Mouse (Mus musculus) heart, embryonic 11.5 days (tissue): Measurements from ENCODE around the gene Gm9747. TPM values are rescaled to one million over a fixed set of nuclear protein-coding genes. Genes with fewer than 3 reads are reported as not detected.

ENCODE experiments used
- ATAC-seq: fragments of 200-750 bp; cut with Nextera tagmentation; replicated peaks from 2 replicates; pipeline ENCODE4 v1.8.0; 2017; ENCODE audit warnings: moderate library complexity; ENCODE audit not compliant: insufficient number of reproducible peaks, low FRiP score, low TSS enrichment
- H3K27ac ChIP-seq: fragments of 300-500 bp; sonication (generic); 2 replicates; pipeline ENCODE4 v1.5.1; 2014; ENCODE audit warnings: mild to moderate bottlenecking, low read depth, low read length
- H3K27me3 ChIP-seq: fragments of 300-500 bp; sonication (generic); 2 replicates; pipeline ENCODE4 v1.6.1; 2014; ENCODE audit warnings: mild to moderate bottlenecking, low read length, mixed read lengths; ENCODE audit not compliant: control insufficient read depth, insufficient read depth
- H3K36me3 ChIP-seq: fragments of 300-500 bp; sonication (generic); 2 replicates; pipeline ENCODE4 v1.6.1; 2014; ENCODE audit warnings: mild to moderate bottlenecking, low read length, moderate library complexity, mixed read lengths; ENCODE audit not compliant: control insufficient read depth, insufficient read depth
- H3K4me1 ChIP-seq: fragments of 300-500 bp; sonication (generic); 2 replicates; pipeline ENCODE4 v1.6.1; 2014; ENCODE audit warnings: low read length; ENCODE audit not compliant: control insufficient read depth, insufficient read depth
- H3K4me2 ChIP-seq: fragments of 300-500 bp; sonication (generic); 2 replicates; pipeline ENCODE4 v1.6.1; 2014; ENCODE audit warnings: mild to moderate bottlenecking, moderate library complexity
- H3K4me3 ChIP-seq: fragments of 300-500 bp; sonication (generic); 2 replicates; pipeline ENCODE4 v1.5.1; 2014; ENCODE audit warnings: low read depth, low read length
- H3K9ac ChIP-seq: fragments of 300-500 bp; sonication (generic); 2 replicates; pipeline ENCODE4 v1.6.1; 2014; ENCODE audit warnings: mild to moderate bottlenecking, low read depth, low read length, moderate library complexity
- H3K9me3 ChIP-seq: fragments of 300-500 bp; sonication (generic); replicated peaks from 2 replicates; pipeline ENCODE4 v1.6.1; 2016; ENCODE audit warnings: low read length; ENCODE audit not compliant: control insufficient read depth
- WGBS: fragments of 180-500 bp; shearing (Covaris S2); extraction: QIAGEN DNeasy Blood & Tissue Kit; methylation state at CpG from one replicate; pipeline ENCODE4 v1.1.7; 2014; ENCODE audit not compliant: insufficient replicate concordance; 5-methylcytosine and 5-hydroxymethylcytosine counted together
- polyA plus RNA-seq: library from polyadenylated mRNA; unstranded; fragments of >200 nt; fragmentation: Nextera tagmentation; extraction: Ambion mirVana; gene quantifications from 2 replicates; pipeline ENCODE4 v1.2.1, GENCODE M21; 2014

The Gm9747 gene
- polyA plus RNA-seq, 1 experiment from 2014 or later: 33.1 TPM

- Histone ChIP-seq H3K9me3 (no peaks in the 10 kb centered on the region), H3K4me2 (peak overlapping the region; percentile 34; the same call in 1 of the 2 replicates), H3K4me3 (no peak overlapping the region), H3K4me1 (peaks cover 10% of the 10 kb centered on the region; the same call in 1 of the 2 replicates), H3K27ac (no peak overlapping the region), H3K9ac (0 out of 2 replicates have a peak overlapping the region, but pooled peaks have one; percentile 28), H3K36me3 (no peaks in the 10 kb centered on the region), H3K27me3 (no peaks in the 10 kb centered on the region)
- whole genome bisulfite sequencing: 32% methylated on average over 11 of the region's 12 CpGs
- no peak for ATAC-seq
Observed at GRCm38 (mm10) chr1:82220673-82221396, 12.1 kb upstream of the Gm9747 start.

- no peak for ATAC-seq
- Histone ChIP-seq H3K27me3 (no peaks in the 10 kb centered on the region), H3K4me1 (peaks cover 10% of the 10 kb centered on the region; the same call in 1 of the 2 replicates), H3K27ac (no peak overlapping the region), H3K9me3 (no peaks in the 10 kb centered on the region), H3K36me3 (no peaks in the 10 kb centered on the region), H3K4me2 (peak overlapping the region; percentile 34; the same call in 1 of the 2 replicates), H3K9ac (no peak overlapping the region), H3K4me3 (no peak overlapping the region)
- 59% methylated on average over 1 of the region's 1 CpGs for WGBS
Observed at GRCm38 (mm10) chr1:82221462-82221861, 11.4 kb upstream of the Gm9747 start.

GRCm38 (mm10) chr1:82223042-82223795, 9.7 kb upstream of the Gm9747 start:
- no peak overlapping the region for H3K4me3 ChIP-seq
- H3K9me3 ChIP-seq: no peaks in the 10 kb centered on the region
- no peak overlapping the region for H3K27ac ChIP-seq
- H3K4me2 ChIP-seq: no peak overlapping the region
- H3K27me3 ChIP-seq: no peaks in the 10 kb centered on the region
- no peaks in the 10 kb centered on the region for H3K36me3 ChIP-seq
- peaks cover 10% of the 10 kb centered on the region; the same call in 1 of the 2 replicates for H3K4me1 ChIP-seq
- H3K9ac ChIP-seq: no peak overlapping the region
- WGBS: 82% methylated on average over 5 of the region's 5 CpGs
- ATAC-seq: no peak

GRCm38 (mm10) chr1:82228841-82229240, 4.1 kb upstream of the Gm9747 start:
- no peak overlapping the region for H3K4me3 ChIP-seq
- no peak overlapping the region for H3K9ac ChIP-seq
- no peak overlapping the region for H3K4me2 ChIP-seq
- no peaks in the 10 kb centered on the region for H3K9me3 ChIP-seq
- H3K27me3 ChIP-seq: no peaks in the 10 kb centered on the region
- H3K4me1 ChIP-seq: no peaks in the 10 kb centered on the region
- ATAC-seq: no peak
- no peak overlapping the region for H3K27ac ChIP-seq
- H3K36me3 ChIP-seq: 0 out of 2 replicates have a peak, but pooled peaks cover 1% of the 10 kb centered on the region

DNA sequence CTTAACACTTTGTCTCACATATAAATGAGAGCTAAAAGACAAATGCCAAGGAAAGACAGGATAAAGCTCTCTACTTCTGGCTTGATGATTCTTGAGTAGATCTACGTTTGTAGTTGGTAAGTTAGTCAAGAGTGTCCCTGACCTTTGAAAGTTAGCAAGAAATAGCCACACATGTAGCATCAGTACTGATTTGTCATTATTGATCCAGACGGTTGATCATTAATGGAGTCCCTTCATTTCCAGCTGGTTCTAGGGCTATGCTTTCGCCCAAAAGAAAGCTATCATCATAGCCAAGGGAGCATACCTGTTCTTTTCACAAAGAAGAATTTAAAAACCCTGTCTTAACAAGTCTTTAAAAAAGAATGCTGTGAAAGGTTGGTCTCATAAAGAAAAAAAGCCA, 1.7 kb downstream of the Gm9747 start:
- Histone ChIP-seq H3K27ac (no peak overlapping the region), H3K27me3 (no peaks in the 10 kb centered on the region), H3K4me3 (no peak overlapping the region), H3K9me3 (no peaks in the 10 kb centered on the region), H3K36me3 (peaks cover 8% of the 10 kb centered on the region), H3K4me2 (no peak overlapping the region), H3K4me1 (no peaks in the 10 kb centered on the region; the same call in 1 of the 2 replicates), H3K9ac (no peak overlapping the region)
- 82% methylated on average over 3 of the region's 3 CpGs for WGBS
- no peak for ATAC-seq

DNA sequence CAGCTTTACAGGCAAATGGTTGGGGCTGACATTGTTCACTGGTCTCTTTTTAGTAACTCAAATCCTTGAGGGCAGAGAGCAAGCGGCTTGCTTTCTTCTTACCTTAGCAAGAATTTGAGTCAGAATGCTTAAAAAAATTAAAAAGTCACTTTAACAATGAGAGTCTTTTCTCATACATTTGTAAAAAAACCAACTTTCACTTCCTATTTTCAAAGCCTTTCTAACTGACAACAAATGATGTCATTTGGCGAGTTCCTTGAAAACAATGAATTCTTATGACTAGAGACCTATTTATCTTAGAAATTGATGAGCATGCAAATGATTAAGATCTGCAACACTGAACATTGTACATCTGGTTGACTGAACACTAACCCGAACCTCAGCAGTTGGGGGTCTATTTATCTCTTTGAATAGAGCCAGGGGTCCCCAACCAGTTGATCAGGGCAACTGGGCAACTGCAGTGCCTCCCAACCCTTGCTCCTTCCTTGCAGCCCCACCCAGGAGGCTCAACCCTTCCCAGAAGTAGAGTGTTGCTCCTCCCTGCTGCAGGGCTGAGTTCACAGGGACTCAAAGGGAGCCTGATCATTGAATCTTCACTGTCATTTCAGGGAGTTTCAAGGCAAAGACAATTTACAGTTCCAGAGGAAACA, 2.7 kb downstream of the Gm9747 start:
- H3K27me3 ChIP-seq: no peaks in the 10 kb centered on the region
- no peak overlapping the region for H3K4me2 ChIP-seq
- ATAC-seq: no peak
- H3K9me3 ChIP-seq: no peaks in the 10 kb centered on the region
- H3K36me3 ChIP-seq: peaks cover 8% of the 10 kb centered on the region
- 84% methylated on average over 3 of the region's 3 CpGs for WGBS
- peaks cover 7% of the 10 kb centered on the region for H3K4me1 ChIP-seq
- no peak overlapping the region for H3K27ac ChIP-seq
- no peak overlapping the region for H3K9ac ChIP-seq
- H3K4me3 ChIP-seq: no peak overlapping the region

DNA sequence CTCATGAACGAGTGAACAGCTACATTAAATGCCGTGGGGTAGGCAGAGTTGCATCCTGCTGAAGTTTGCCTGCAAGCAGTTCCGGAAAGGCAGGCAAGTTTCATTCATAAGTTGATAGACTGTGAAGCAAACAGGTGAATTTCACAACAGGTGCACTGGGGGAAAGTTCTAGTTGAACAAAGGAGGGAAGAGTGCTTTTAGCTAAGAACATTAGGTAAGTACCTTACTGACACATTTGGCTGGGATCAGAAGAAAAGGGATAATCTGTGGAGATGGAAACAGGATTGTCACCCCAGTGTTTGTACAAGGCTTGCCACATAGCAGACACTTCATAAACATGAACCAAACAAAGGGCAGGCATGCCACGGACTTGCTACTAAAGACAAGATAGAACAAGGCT, 5.3 kb downstream of the Gm9747 start:
- Histone ChIP-seq H3K9me3 (no peaks in the 10 kb centered on the region), H3K36me3 (peaks cover 8% of the 10 kb centered on the region), H3K27me3 (no peaks in the 10 kb centered on the region), H3K4me1 (peaks cover 9% of the 10 kb centered on the region), H3K4me2 (no peak overlapping the region), H3K27ac (no peak overlapping the region), H3K9ac (no peak overlapping the region), H3K4me3 (no peak overlapping the region)
- ATAC-seq: no peak
- 80% methylated on average over 4 of the region's 4 CpGs for WGBS

DNA sequence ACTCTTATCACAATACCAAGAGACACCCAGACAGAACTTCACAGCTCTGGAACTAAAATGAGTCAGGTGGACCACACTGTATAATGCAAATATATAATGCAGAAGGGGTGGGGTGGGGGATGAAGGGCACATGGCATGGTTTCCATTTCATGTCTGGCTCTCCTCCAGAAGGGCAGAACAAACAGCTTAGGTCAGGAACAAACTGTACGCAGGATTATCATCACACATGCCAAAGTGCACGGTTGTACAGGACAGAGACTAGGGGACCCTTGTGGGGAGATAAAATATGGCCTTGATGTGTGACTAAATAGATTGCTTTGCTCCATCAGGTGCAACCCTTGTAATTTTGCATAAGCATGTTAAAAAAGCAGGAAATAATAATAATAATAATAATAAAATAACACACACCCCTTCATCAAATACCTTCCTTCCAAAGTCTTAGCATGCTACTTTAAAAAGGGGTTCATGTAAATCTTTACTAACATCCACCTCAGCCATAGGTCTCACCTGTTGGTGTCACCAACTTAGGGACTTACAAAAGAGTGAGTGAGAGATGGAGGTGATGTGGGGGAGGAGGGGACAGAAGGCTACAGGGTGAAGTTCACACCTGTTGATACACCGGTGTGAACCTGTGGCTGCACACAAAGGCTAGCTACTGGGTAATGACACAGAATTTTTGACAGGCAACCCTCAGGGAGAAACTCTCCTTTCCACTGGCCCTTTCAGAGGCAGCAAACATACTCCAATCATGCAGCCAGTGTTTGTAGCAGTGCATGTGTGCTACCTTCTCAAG, 6.7 kb downstream of the Gm9747 start:
- no peak overlapping the region for H3K4me2 ChIP-seq
- no peak overlapping the region for H3K9ac ChIP-seq
- H3K27me3 ChIP-seq: no peaks in the 10 kb centered on the region
- H3K4me3 ChIP-seq: no peak overlapping the region
- H3K27ac ChIP-seq: no peak overlapping the region
- no peak for ATAC-seq
- no peaks in the 10 kb centered on the region for H3K9me3 ChIP-seq
- H3K36me3 ChIP-seq: peaks cover 5% of the 10 kb centered on the region
- peaks cover 9% of the 10 kb centered on the region for H3K4me1 ChIP-seq
- 62% methylated on average over 3 of the region's 3 CpGs for WGBS
